ENCODE assay signal across 21 mouse cellular contexts in genomic region chr14:118765306-118765705, GRCm38 (mm10). TPM values are rescaled to one million over a fixed set of nuclear protein-coding genes. Genes with fewer than 3 reads are reported as not detected.
DNase-seq lines count a peak whose midpoint lies in the region; ATAC-seq and TF ChIP-seq lines count a peak whose summit lies in the region.
"Had no signal": no experiment of that assay in that cellular context is flagged by ENCODE, and none has a peak within 500 bp of the region (broad histone marks: within the 10 kb centered on the region; RNA-seq: fewer than 3 reads in every experiment).

No protein-coding gene starts in this region.

- no peaks in the 10 kb centered on the region for H3K4me1 ChIP-seq in forebrain, embryonic 14.5 days (ENCODE audit: control insufficient read depth, insufficient read depth, low read length)
- no peaks in the 10 kb centered on the region for H3K4me1 ChIP-seq in forebrain, embryonic 15.5 days
- H3K4me1 ChIP-seq in kidney, postnatal 0 days (replicated peaks; ENCODE audit: insufficient read depth, low read length) = no peaks in the 10 kb centered on the region
- 0 out of 2 replicates have a peak, but pooled peaks cover 2% of the 10 kb centered on the region for H3K4me1 ChIP-seq in kidney, embryonic 15.5 days
- no peaks in the 10 kb centered on the region for H3K4me1 ChIP-seq in midbrain, embryonic 14.5 days (ENCODE audit: control insufficient read depth, insufficient read depth, low read length)
- H3K4me1 ChIP-seq: heart, embryonic 12.5 days; limb, embryonic 12.5 days; midbrain, embryonic 10.5 days; neural tube, embryonic 15.5 days had no signal

- DNase-seq in forebrain, embryonic 14.5 days (ENCODE audit: low spot score) = peak; percentile 20
- DNase-seq in kidney, postnatal 0 days (ENCODE audit: low spot score) = peak; percentile 12
- peak; percentile 71 for DNase-seq in Patski (ENCODE audit: low read depth, low spot score)
- peak; percentile 10 for DNase-seq in skeletal muscle tissue, adult 2 months (ENCODE audit: low read depth, low spot score)
- DNase-seq in midbrain, embryonic 14.5 days = no peak
- DNase-seq in retina, embryonic 14.5 days (ENCODE audit: low spot score) = no peak
- DNase-seq: adrenal gland, adult 2 months; cerebellum, adult 18-20 months; heart, postnatal 14 days; kidney, adult 11 months; kidney, postnatal 14 days; right cerebral cortex, postnatal 14 days; spleen, adult 18-20 months; thymus, postnatal 25 days had no signal

- ATAC-seq in forebrain, embryonic 14.5 days = peak; percentile 36; the same call in 1 of the 2 replicates
- ATAC-seq in forebrain, embryonic 15.5 days (replicated peaks) = no peak
- peak; percentile 31; the same call in 1 of the 2 replicates for ATAC-seq in kidney, postnatal 0 days (replicated peaks; ENCODE audit: low FRiP score, low read depth)
- ATAC-seq in kidney, embryonic 15.5 days (replicated peaks; ENCODE audit: low FRiP score) = no peak
- peak; percentile 61 for ATAC-seq in Patski
- no peak for ATAC-seq in midbrain, embryonic 14.5 days (ENCODE audit: low FRiP score, low TSS enrichment)

- no peak overlapping the region for H3K4me3 ChIP-seq in forebrain, embryonic 14.5 days (ENCODE audit: low read depth, low read length)
- H3K4me3 ChIP-seq in forebrain, embryonic 15.5 days = no peak overlapping the region
- H3K4me3 ChIP-seq in kidney, postnatal 0 days (replicated peaks; ENCODE audit: low read depth, low read length) = no peak overlapping the region
- no peak overlapping the region for H3K4me3 ChIP-seq in kidney, embryonic 15.5 days (replicated peaks)
- no peak overlapping the region for H3K4me3 ChIP-seq in midbrain, embryonic 14.5 days (replicated peaks; ENCODE audit: low read depth, low read length)
- H3K4me3 ChIP-seq: heart, embryonic 12.5 days; limb, embryonic 12.5 days; midbrain, embryonic 10.5 days; neural tube, embryonic 15.5 days had no signal

- H3K4me2 ChIP-seq in forebrain, embryonic 14.5 days (ENCODE audit: low read length) = no peak overlapping the region
- H3K4me2 ChIP-seq in forebrain, embryonic 15.5 days (replicated peaks) = no peak overlapping the region
- H3K4me2 ChIP-seq in kidney, postnatal 0 days (ENCODE audit: low read length) = no peak overlapping the region
- H3K4me2 ChIP-seq in kidney, embryonic 15.5 days = no peak overlapping the region
- H3K4me2 ChIP-seq in midbrain, embryonic 14.5 days (ENCODE audit: low read length) = no peak overlapping the region
- H3K4me2 ChIP-seq: heart, embryonic 12.5 days; limb, embryonic 12.5 days; neural tube, embryonic 15.5 days had no signal

- H3K27ac ChIP-seq in forebrain, embryonic 14.5 days (ENCODE audit: low read depth, low read length) = no peak overlapping the region
- H3K27ac ChIP-seq in forebrain, embryonic 15.5 days (replicated peaks) = no peak overlapping the region
- no peak overlapping the region for H3K27ac ChIP-seq in kidney, postnatal 0 days
- H3K27ac ChIP-seq in kidney, embryonic 15.5 days = no peak overlapping the region
- H3K27ac ChIP-seq in midbrain, embryonic 14.5 days (replicated peaks; ENCODE audit: low read depth, low read length) = no peak overlapping the region
- H3K27ac ChIP-seq: limb, embryonic 12.5 days; liver, embryonic 14.5 days; midbrain, embryonic 10.5 days; neural tube, embryonic 15.5 days had no signal

- no peak for TF ChIP-seq CTCF in kidney, postnatal 0 days (IDR thresholded peaks at IDR 0.05; ENCODE audit: low read depth)
- TF ChIP-seq CTCF in Patski (IDR thresholded peaks at IDR 0.05) = no peak

- no peaks in the 10 kb centered on the region for H3K9me3 ChIP-seq in forebrain, embryonic 14.5 days (replicated peaks; ENCODE audit: control insufficient read depth, low read length)
- H3K9me3 ChIP-seq in forebrain, embryonic 15.5 days = no peaks in the 10 kb centered on the region
- H3K9me3 ChIP-seq in kidney, postnatal 0 days (replicated peaks; ENCODE audit: low read length) = no peaks in the 10 kb centered on the region
- no peaks in the 10 kb centered on the region for H3K9me3 ChIP-seq in kidney, embryonic 15.5 days (replicated peaks)
- H3K9me3 ChIP-seq in midbrain, embryonic 14.5 days (ENCODE audit: control insufficient read depth, low read length) = no peaks in the 10 kb centered on the region
- H3K9me3 ChIP-seq: heart, embryonic 12.5 days; limb, embryonic 12.5 days; midbrain, embryonic 10.5 days; neural tube, embryonic 15.5 days had no signal

- 75% methylated on average over 7 of the region's 7 CpGs for WGBS in forebrain, embryonic 14.5 days
- 66% methylated on average over 7 of the region's 7 CpGs for WGBS in forebrain, embryonic 15.5 days
- WGBS in kidney, postnatal 0 days = 51% methylated on average over 7 of the region's 7 CpGs
- 72% methylated on average over 7 of the region's 7 CpGs for WGBS in kidney, embryonic 15.5 days
- 86% methylated on average over 7 of the region's 7 CpGs for WGBS in midbrain, embryonic 14.5 days

- in situ Hi-C loops in Patski (cut with MboI; ENCODE audit: low pct_unique_long_range_greater_than_20kb) = loop anchor here (5.0 kb wide), 2 partner anchors 63 to 143 kb away; no protein-coding TSS in a partner anchor

- no peaks in the 10 kb centered on the region for H3K27me3 ChIP-seq in forebrain, embryonic 14.5 days (replicated peaks; ENCODE audit: control insufficient read depth, insufficient read depth, low read length)
- H3K27me3 ChIP-seq in forebrain, embryonic 15.5 days = peaks cover 3% of the 10 kb centered on the region; the same call in 1 of the 2 replicates
- H3K27me3 ChIP-seq in kidney, postnatal 0 days (ENCODE audit: insufficient read depth, low read length) = no peaks in the 10 kb centered on the region
- peaks cover 4% of the 10 kb centered on the region; the same call in 1 of the 2 replicates for H3K27me3 ChIP-seq in kidney, embryonic 15.5 days
- H3K27me3 ChIP-seq in Patski = no peaks in the 10 kb centered on the region
- H3K27me3 ChIP-seq in midbrain, embryonic 14.5 days (ENCODE audit: control insufficient read depth, insufficient read depth, low read length) = no peaks in the 10 kb centered on the region

- H3K36me3 ChIP-seq in forebrain, embryonic 14.5 days (ENCODE audit: control insufficient read depth, insufficient read depth, low read length) = no peaks in the 10 kb centered on the region
- H3K36me3 ChIP-seq in forebrain, embryonic 15.5 days = no peaks in the 10 kb centered on the region
- H3K36me3 ChIP-seq in kidney, postnatal 0 days (ENCODE audit: insufficient read depth, low read length) = no peaks in the 10 kb centered on the region
- no peaks in the 10 kb centered on the region for H3K36me3 ChIP-seq in kidney, embryonic 15.5 days
- H3K36me3 ChIP-seq in midbrain, embryonic 14.5 days (ENCODE audit: control insufficient read depth, insufficient read depth, low read length) = no peaks in the 10 kb centered on the region
- H3K36me3 ChIP-seq: heart, embryonic 12.5 days; limb, embryonic 12.5 days; midbrain, embryonic 10.5 days; neural tube, embryonic 15.5 days had no signal

- CTCF ChIA-PET in Patski (lab: Charles Lee) = interaction anchor here (1.2 kb wide), 1 partner anchor 9 kb away, joined by 3 read pairs; no protein-coding TSS in a partner anchor

- no peak overlapping the region for H3K9ac ChIP-seq in forebrain, embryonic 14.5 days (ENCODE audit: low read length)
- H3K9ac ChIP-seq in forebrain, embryonic 15.5 days (replicated peaks) = no peak overlapping the region
- no peak overlapping the region for H3K9ac ChIP-seq in kidney, postnatal 0 days (ENCODE audit: low read depth, low read length)
- no peak overlapping the region for H3K9ac ChIP-seq in kidney, embryonic 15.5 days
- no peak overlapping the region for H3K9ac ChIP-seq in midbrain, embryonic 14.5 days (replicated peaks; ENCODE audit: low read length)
- H3K9ac ChIP-seq: heart, embryonic 12.5 days; limb, embryonic 12.5 days; liver, embryonic 14.5 days; neural tube, embryonic 15.5 days had no signal

- POLR2A ChIA-PET in Patski (lab: Charles Lee) = no interaction called here

RNA-seq across cellular contexts. Expression of gene Cldn10, which starts 22.4 kb away (rescaled TPM):
- polyA plus RNA-seq in forebrain, embryonic 14.5 days (2014; fragmentation: Nextera tagmentation; extraction: Ambion mirVana) = 0.80 and 0.82 TPM in 2 replicates
- polyA plus RNA-seq in forebrain, embryonic 15.5 days (2015; fragmentation: Nextera tagmentation; extraction: Ambion mirVana) = 0.93 and 1.4 TPM in 2 replicates
- polyA plus RNA-seq in kidney, postnatal 0 days (2015; fragmentation: Nextera tagmentation; extraction: Ambion mirVana) = 199 and 211 TPM in 2 replicates
- 22.8 and 25.3 TPM in 2 replicates for polyA plus RNA-seq in kidney, embryonic 15.5 days (2015; fragmentation: Nextera tagmentation; extraction: Ambion mirVana)
- polyA plus RNA-seq in Patski (2021) = not detected
- polyA plus RNA-seq in midbrain, embryonic 14.5 days (2014; fragmentation: Nextera tagmentation; extraction: Ambion mirVana) = 1.3 and 1.5 TPM in 2 replicates

RNA-seq across cellular contexts. Expression of gene Abcc4, which starts 59.3 kb away (rescaled TPM):
- 1.0 and 1.3 TPM in 2 replicates for polyA plus RNA-seq in forebrain, embryonic 14.5 days (2014; fragmentation: Nextera tagmentation; extraction: Ambion mirVana)
- 0.88 and 1.2 TPM in 2 replicates for polyA plus RNA-seq in forebrain, embryonic 15.5 days (2015; fragmentation: Nextera tagmentation; extraction: Ambion mirVana)
- polyA plus RNA-seq in kidney, postnatal 0 days (2015; fragmentation: Nextera tagmentation; extraction: Ambion mirVana) = 6.6 and 6.9 TPM in 2 replicates
- 7.3 and 7.9 TPM in 2 replicates for polyA plus RNA-seq in kidney, embryonic 15.5 days (2015; fragmentation: Nextera tagmentation; extraction: Ambion mirVana)
- polyA plus RNA-seq in Patski (2021) = 52.8 TPM
- polyA plus RNA-seq in midbrain, embryonic 14.5 days (2014; fragmentation: Nextera tagmentation; extraction: Ambion mirVana) = 1.1 and 2.1 TPM in 2 replicates

Comparison
In these comparisons a context has a peak if more than half of its experiments do, and no peak if none do; other contexts are left out.
1. ATAC-seq: peak in forebrain, embryonic 14.5 days (single experiment), kidney, postnatal 0 days (single experiment) and Patski (single experiment); none in forebrain, embryonic 15.5 days (single experiment), kidney, embryonic 15.5 days (single experiment) and midbrain, embryonic 14.5 days (single experiment).
2. DNase-seq: peak in forebrain, embryonic 14.5 days (single experiment), kidney, postnatal 0 days (single experiment), Patski (single experiment) and skeletal muscle tissue, adult 2 months (single experiment); none in midbrain, embryonic 14.5 days (single experiment) and retina, embryonic 14.5 days (single experiment).